Mouse (Mus musculus): ENCODE data around the gene Gm49353. TPM values are rescaled to one million over a fixed set of nuclear protein-coding genes. Genes with fewer than 3 reads are reported as not detected.
A peak's percentile ranks its signal among the peaks of the same experiment; 100 is the strongest.

The Gm49353 gene
- total and polyA plus RNA-seq, 2 experiments from 2014 or later = 11.2 to 11.5 TPM

- no peaks in the 10 kb centered on the region for H3K4me1 ChIP-seq (ENCODE audit: insufficient read depth, low read length)
- peaks cover 9% of the 10 kb centered on the region; the same call in 1 of the 2 replicates for H3K36me3 ChIP-seq (ENCODE audit: insufficient read depth, low read length)
- no peak overlapping the region for H3K4me3 ChIP-seq (ENCODE audit: low read length)
- 67% methylated on average over 3 of the region's 3 CpGs for WGBS
- H3K9me3 ChIP-seq (ENCODE audit: low read length) = no peaks in the 10 kb centered on the region
- no peak for TF ChIP-seq CTCF (IDR thresholded peaks at IDR 0.05; ENCODE audit: low read depth)
- DNase-seq (ENCODE audit: low spot score) (no peak), ATAC-seq (no peak)
- no peak overlapping the region for H3K27ac ChIP-seq
- H3K9ac ChIP-seq (replicated peaks; ENCODE audit: low read length) = no peak overlapping the region
- H3K4me2 ChIP-seq (ENCODE audit: low read depth, low read length) = no peak overlapping the region
- no peaks in the 10 kb centered on the region for H3K27me3 ChIP-seq (ENCODE audit: insufficient read depth, low read length)
Observed at GRCm38 (mm10) chr10:29180210-29180609, 18.5 kb upstream of the Gm49353 start.

- DNase-seq (ENCODE audit: low spot score) (no peak), ATAC-seq (no peak)
- H3K9ac ChIP-seq (replicated peaks; ENCODE audit: low read length) = no peak overlapping the region
- WGBS = 67% methylated on average over 2 of the region's 2 CpGs
- no peak overlapping the region for H3K27ac ChIP-seq
- H3K27me3 ChIP-seq (ENCODE audit: insufficient read depth, low read length) = no peaks in the 10 kb centered on the region
- no peak overlapping the region for H3K4me3 ChIP-seq (ENCODE audit: low read length)
- H3K9me3 ChIP-seq (ENCODE audit: low read length) = no peaks in the 10 kb centered on the region
- TF ChIP-seq CTCF (IDR thresholded peaks at IDR 0.05; ENCODE audit: low read depth) = no peak
- no peaks in the 10 kb centered on the region for H3K4me1 ChIP-seq (ENCODE audit: insufficient read depth, low read length)
- peaks cover 9% of the 10 kb centered on the region; the same call in 1 of the 2 replicates for H3K36me3 ChIP-seq (ENCODE audit: insufficient read depth, low read length)
- no peak overlapping the region for H3K4me2 ChIP-seq (ENCODE audit: low read depth, low read length)
Observed at GRCm38 (mm10) chr10:29181046-29181445, 17.7 kb upstream of the Gm49353 start.

DNA sequence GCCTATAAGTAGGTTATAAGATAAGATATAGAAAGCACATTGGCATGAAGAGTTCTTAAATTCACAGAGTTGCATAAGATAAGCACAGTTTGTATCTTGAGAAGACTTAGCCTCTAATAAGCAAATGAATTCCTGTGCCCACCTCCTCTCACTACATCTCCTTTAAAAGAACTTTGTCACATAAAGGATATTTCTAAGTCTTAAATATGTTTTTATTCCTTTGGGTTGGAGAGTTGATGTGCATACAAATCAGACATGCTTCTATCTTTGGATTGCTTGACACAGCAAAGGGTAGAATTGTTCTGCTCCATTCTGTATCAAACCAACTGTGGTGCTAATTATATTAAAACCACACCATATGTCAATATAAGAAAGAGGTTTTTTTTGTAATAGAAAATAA, 5.0 kb upstream of the Gm49353 start:
- no peak for TF ChIP-seq CTCF (IDR thresholded peaks at IDR 0.05; ENCODE audit: low read depth)
- DNase-seq (ENCODE audit: low spot score) (no peak), ATAC-seq (no peak)
- H3K27ac ChIP-seq = no peak overlapping the region
- no peak overlapping the region for H3K4me2 ChIP-seq (ENCODE audit: low read depth, low read length)
- H3K4me1 ChIP-seq (ENCODE audit: insufficient read depth, low read length) = no peaks in the 10 kb centered on the region
- no peak overlapping the region for H3K4me3 ChIP-seq (ENCODE audit: low read length)
- H3K36me3 ChIP-seq (ENCODE audit: insufficient read depth, low read length) = peaks cover 16% of the 10 kb centered on the region
- H3K9ac ChIP-seq (replicated peaks; ENCODE audit: low read length) = no peak overlapping the region
- H3K9me3 ChIP-seq (ENCODE audit: low read length) = no peaks in the 10 kb centered on the region
- H3K27me3 ChIP-seq (ENCODE audit: insufficient read depth, low read length) = no peaks in the 10 kb centered on the region

DNA sequence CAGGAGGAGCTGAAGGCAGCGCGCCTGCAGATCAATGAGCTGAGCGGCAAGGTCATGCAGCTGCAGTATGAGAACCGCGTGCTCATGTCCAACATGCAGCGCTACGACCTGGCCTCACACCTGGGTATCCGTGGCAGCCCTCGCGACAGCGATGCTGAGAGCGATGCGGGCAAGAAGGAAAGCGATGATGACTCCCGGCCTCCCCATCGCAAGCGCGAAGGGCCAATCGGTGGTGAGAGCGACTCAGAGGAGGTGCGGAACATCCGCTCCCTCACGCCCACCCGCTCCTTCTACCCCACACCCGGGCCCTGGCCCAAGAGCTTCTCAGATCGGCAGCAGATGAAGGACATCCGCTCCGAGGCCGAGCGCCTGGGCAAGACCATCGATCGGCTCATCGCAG, 1.9 kb upstream of the Gm49353 start:
- Histone ChIP-seq H3K9me3 (ENCODE audit: low read length) (no peaks in the 10 kb centered on the region), H3K9ac (replicated peaks; ENCODE audit: low read length) (no peak overlapping the region), H3K27me3 (ENCODE audit: insufficient read depth, low read length) (no peaks in the 10 kb centered on the region), H3K4me1 (ENCODE audit: insufficient read depth, low read length) (no peaks in the 10 kb centered on the region), H3K4me3 (ENCODE audit: low read length) (no peak overlapping the region), H3K4me2 (ENCODE audit: low read depth, low read length) (no peak overlapping the region), H3K27ac (no peak overlapping the region), H3K36me3 (ENCODE audit: insufficient read depth, low read length) (peaks cover 30% of the 10 kb centered on the region)
- no peak for TF ChIP-seq CTCF (IDR thresholded peaks at IDR 0.05; ENCODE audit: low read depth)
- ATAC-seq (0 out of 2 replicates have a peak, but pooled peaks have one; percentile 18), DNase-seq (ENCODE audit: low spot score) (no peak)
- 97% methylated on average over 33 of the region's 33 CpGs for WGBS

GRCm38 (mm10) chr10:29199835-29200234, 1.1 kb downstream of the Gm49353 start:
- H3K4me3 ChIP-seq (ENCODE audit: low read length) = no peak overlapping the region
- TF ChIP-seq CTCF (IDR thresholded peaks at IDR 0.05; ENCODE audit: low read depth) = no peak
- ATAC-seq (no peak), DNase-seq (ENCODE audit: low spot score) (no peak)
- WGBS = 75% methylated on average over 3 of the region's 3 CpGs
- no peak overlapping the region for H3K9ac ChIP-seq (replicated peaks; ENCODE audit: low read length)
- H3K27me3 ChIP-seq (ENCODE audit: insufficient read depth, low read length) = no peaks in the 10 kb centered on the region
- H3K36me3 ChIP-seq (ENCODE audit: insufficient read depth, low read length) = peaks cover 30% of the 10 kb centered on the region
- H3K9me3 ChIP-seq (ENCODE audit: low read length) = no peaks in the 10 kb centered on the region
- H3K27ac ChIP-seq = no peak overlapping the region
- no peaks in the 10 kb centered on the region for H3K4me1 ChIP-seq (ENCODE audit: insufficient read depth, low read length)
- H3K4me2 ChIP-seq (ENCODE audit: low read depth, low read length) = no peak overlapping the region

DNA sequence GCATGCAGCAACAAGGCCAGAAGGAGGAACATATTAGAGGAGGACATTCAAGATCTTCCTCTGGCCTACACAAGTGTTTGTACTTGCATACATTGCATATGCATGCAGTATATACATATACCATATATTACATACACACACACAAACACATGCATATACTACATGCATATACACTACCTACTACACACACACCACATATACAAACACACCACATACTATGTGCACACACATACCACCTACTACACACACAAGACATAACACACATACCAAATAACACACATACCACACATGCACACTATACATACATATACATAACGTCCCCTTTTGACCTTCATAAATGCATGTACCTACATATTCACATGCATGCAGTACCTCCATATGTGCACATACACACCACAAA, 1.9 kb downstream of the Gm49353 start:
- no peak for TF ChIP-seq CTCF (IDR thresholded peaks at IDR 0.05; ENCODE audit: low read depth)
- H3K4me3 ChIP-seq (ENCODE audit: low read length) = no peak overlapping the region
- 95% methylated on average over 1 of the region's 1 CpGs for WGBS

GRCm38 (mm10) chr10:29206730-29207129, 8.0 kb downstream of the Gm49353 start:
- no peaks in the 10 kb centered on the region for H3K4me1 ChIP-seq (ENCODE audit: insufficient read depth, low read length)
- H3K9ac ChIP-seq (replicated peaks; ENCODE audit: low read length) = no peak overlapping the region
- H3K27me3 ChIP-seq (ENCODE audit: insufficient read depth, low read length) = no peaks in the 10 kb centered on the region
- no peak overlapping the region for H3K27ac ChIP-seq
- H3K4me2 ChIP-seq (ENCODE audit: low read depth, low read length) = no peak overlapping the region
- peak; percentile 81 for DNase-seq (ENCODE audit: low spot score)
- no peak overlapping the region for H3K4me3 ChIP-seq (ENCODE audit: low read length)
- no peaks in the 10 kb centered on the region for H3K36me3 ChIP-seq (ENCODE audit: insufficient read depth, low read length)
- peak; percentile 82 for ATAC-seq
- TF ChIP-seq CTCF (IDR thresholded peaks at IDR 0.05; ENCODE audit: low read depth) = peak; percentile 81
- no peaks in the 10 kb centered on the region for H3K9me3 ChIP-seq (ENCODE audit: low read length)

More for the DNA sequence above, 1.9 kb downstream of the Gm49353 start:
- H3K36me3 ChIP-seq (ENCODE audit: insufficient read depth, low read length) = peaks cover 30% of the 10 kb centered on the region
- H3K9ac ChIP-seq (replicated peaks; ENCODE audit: low read length) = no peak overlapping the region
- no peaks in the 10 kb centered on the region for H3K4me1 ChIP-seq (ENCODE audit: insufficient read depth, low read length)
- no peaks in the 10 kb centered on the region for H3K9me3 ChIP-seq (ENCODE audit: low read length)
- no peak overlapping the region for H3K27ac ChIP-seq
- no peak overlapping the region for H3K4me2 ChIP-seq (ENCODE audit: low read depth, low read length)
- H3K27me3 ChIP-seq (ENCODE audit: insufficient read depth, low read length) = no peaks in the 10 kb centered on the region
- DNase-seq (ENCODE audit: low spot score) (no peak), ATAC-seq (0 out of 2 replicates have a peak, but pooled peaks have one; percentile 18)
